Mouse (Mus musculus) MEL (cell line): Measurements from ENCODE around the gene Stil. TPM values are rescaled to one million over a fixed set of nuclear protein-coding genes. Genes with fewer than 3 reads are reported as not detected.
A peak's percentile ranks its signal among the peaks of the same experiment; 100 is the strongest.

Experiments used
- DNase-seq: peaks from one replicate; pipeline ENCODE4 v3.0.0; 2011; ENCODE audit warnings: low read depth, low spot score
- H3K27ac ChIP-seq: 2 replicates; pipeline ENCODE4 v1.5.1; 2012; ENCODE audit warnings: low read depth, mild to moderate bottlenecking, control low read depth, low read length, moderate library complexity; ENCODE audit not compliant: control insufficient read depth
- H3K27me3 ChIP-seq, 2 experiments: fragments of 150-350 bp in 1 of 2; sonication (generic) in 1 of 2; 2 replicates each; pipeline ENCODE4 v1.6.1; 2012; ENCODE audit warnings: low read length in 2 of 2, mild to moderate bottlenecking in 2 of 2, improper control_type of control experiment in 1 of 2, moderate library complexity in 1 of 2; ENCODE audit not compliant: insufficient read depth in 2 of 2, control insufficient read depth in 1 of 2
- H3K36me3 ChIP-seq, 2 experiments: 2 replicates each; pipeline ENCODE4 v1.6.1; 2012 to 2014; ENCODE audit warnings: low read length in 2 of 2, improper control_type of control experiment in 1 of 2, inconsistent platforms in 1 of 2, mild to moderate bottlenecking in 1 of 2; ENCODE audit not compliant: insufficient read depth in 2 of 2, control insufficient read depth in 1 of 2
- H3K4me1 ChIP-seq, 2 experiments: fragments of 150-350 bp in 1 of 2; sonication (generic) in 1 of 2; 2 replicates each; pipeline ENCODE4 v1.6.1; 2012; ENCODE audit warnings: low read length in 2 of 2, improper control_type of control experiment in 1 of 2, mild to moderate bottlenecking in 1 of 2; ENCODE audit not compliant: insufficient read depth in 2 of 2, control insufficient read depth in 1 of 2
- H3K4me3 ChIP-seq, 2 experiments: fragments of 150-350 bp in 1 of 2; sonication (generic) in 1 of 2; 2 replicates each; pipeline ENCODE4 v1.5.1; 2012; ENCODE audit warnings: low read depth in 2 of 2, low read length in 2 of 2, mild to moderate bottlenecking in 2 of 2, moderate library complexity in 2 of 2, control low read depth in 1 of 2, improper control_type of control experiment in 1 of 2; ENCODE audit not compliant: control insufficient read depth in 1 of 2, insufficient read depth in 1 of 2
- H3K79me2 ChIP-seq: 2 replicates; pipeline ENCODE4 v1.6.1; 2012; ENCODE audit warnings: mild to moderate bottlenecking, low read length, moderate library complexity; ENCODE audit not compliant: control insufficient read depth, poor library complexity, insufficient read depth
- H3K9ac ChIP-seq: 2 replicates; pipeline ENCODE4 v1.6.1; 2012; ENCODE audit warnings: low read depth, mild to moderate bottlenecking, control low read depth, low read length, moderate library complexity; ENCODE audit not compliant: control insufficient read depth, poor library complexity, severe bottlenecking
- H3K9me3 ChIP-seq: fragments of 150-350 bp; sonication (generic); replicated peaks from 2 replicates; pipeline ENCODE4 v1.6.1; 2012; ENCODE audit warnings: mild to moderate bottlenecking, low read length, improper control_type of control experiment, moderate library complexity; ENCODE audit not compliant: insufficient read depth
- BHLHE40 ChIP-seq: IDR thresholded peaks from 2 replicates; pipeline ENCODE4 v1.6.1; 2012; ENCODE audit warnings: low read depth, mild to moderate bottlenecking, inconsistent platforms, low read length, improper control_type of control experiment, borderline replicate concordance
- CHD1 ChIP-seq: IDR thresholded peaks from 2 replicates; pipeline ENCODE4 v1.6.1; 2012; ENCODE audit warnings: low read depth, mild to moderate bottlenecking, inconsistent platforms, low read length, improper control_type of control experiment
- E2F4 ChIP-seq: IDR thresholded peaks from 2 replicates; pipeline ENCODE4 v1.6.1; 2011; ENCODE audit warnings: low read depth, low read length, improper control_type of control experiment, borderline replicate concordance
- ELF1 ChIP-seq: IDR thresholded peaks from 2 replicates; pipeline ENCODE4 v1.6.1; 2014; ENCODE audit warnings: low read depth, mild to moderate bottlenecking, inconsistent platforms, low read length, improper control_type of control experiment, moderate library complexity
- EP300 ChIP-seq, 2 experiments: IDR thresholded peaks; 2 replicates each; pipeline ENCODE4 v1.6.1; 2011; ENCODE audit warnings: improper control_type of control experiment in 2 of 2, low read length in 2 of 2, low read depth in 1 of 2, mild to moderate bottlenecking in 1 of 2
- ETS1 ChIP-seq: IDR thresholded peaks from 2 replicates; pipeline ENCODE4 v1.6.1; 2012; ENCODE audit warnings: low read depth, mild to moderate bottlenecking, inconsistent platforms, low read length, improper control_type of control experiment, moderate library complexity
- GABPA ChIP-seq: IDR thresholded peaks from 2 replicates; pipeline ENCODE4 v1.6.1; 2012; ENCODE audit warnings: low read depth, mild to moderate bottlenecking, inconsistent platforms, low read length, improper control_type of control experiment, moderate library complexity
- GATA1 ChIP-seq: IDR thresholded peaks from 2 replicates; pipeline ENCODE4 v1.6.1; 2011; ENCODE audit warnings: low read depth, low read length, improper control_type of control experiment
- HCFC1 ChIP-seq: IDR thresholded peaks from 2 replicates; pipeline ENCODE4 v1.6.1; 2012; ENCODE audit warnings: low read depth, mild to moderate bottlenecking, inconsistent platforms, low read length, improper control_type of control experiment, moderate library complexity
- KAT2A ChIP-seq: conservative IDR thresholded peaks from 2 replicates; pipeline ENCODE4 v1.6.1; 2012; ENCODE audit warnings: low read depth, low read length, improper control_type of control experiment, inconsistent platforms
- MAX ChIP-seq: IDR thresholded peaks from 2 replicates; pipeline ENCODE4 v1.6.1; 2011; ENCODE audit warnings: low read length, improper control_type of control experiment
- MAZ ChIP-seq: IDR thresholded peaks from 2 replicates; pipeline ENCODE4 v1.6.1; 2012; ENCODE audit warnings: low read depth, mild to moderate bottlenecking, inconsistent platforms, low read length, improper control_type of control experiment
- MXI1 ChIP-seq: IDR thresholded peaks from 2 replicates; pipeline ENCODE4 v1.6.1; 2011; ENCODE audit warnings: mild to moderate bottlenecking, low read depth, low read length, improper control_type of control experiment
- MYB ChIP-seq: IDR thresholded peaks from 2 replicates; pipeline ENCODE4 v1.6.1; 2011; ENCODE audit warnings: mild to moderate bottlenecking, low read depth, low read length, improper control_type of control experiment
- MYC ChIP-seq: IDR thresholded peaks from 2 replicates; pipeline ENCODE4 v1.6.1; 2011; ENCODE audit warnings: low read depth, mild to moderate bottlenecking, low read length, improper control_type of control experiment, moderate library complexity
- NELFE ChIP-seq: IDR thresholded peaks from 2 replicates; pipeline ENCODE4 v1.6.1; 2011; ENCODE audit warnings: low read depth, low read length, improper control_type of control experiment
- NRF1 ChIP-seq: IDR thresholded peaks from 2 replicates; pipeline ENCODE4 v1.6.1; 2014; ENCODE audit warnings: low read depth, mild to moderate bottlenecking, inconsistent platforms, low read length, improper control_type of control experiment, moderate library complexity; ENCODE audit not compliant: poor library complexity, insufficient read depth, severe bottlenecking
- POLR2AphosphoS2 ChIP-seq: IDR thresholded peaks from 2 replicates; pipeline ENCODE4 v1.6.1; 2011; ENCODE audit warnings: low read length, improper control_type of control experiment
- POLR2AphosphoS5 ChIP-seq: IDR thresholded peaks from 2 replicates; pipeline ENCODE4 v1.6.1; 2012; ENCODE audit warnings: low read depth, borderline replicate concordance, mild to moderate bottlenecking, inconsistent platforms, low read length, moderate library complexity, mixed read lengths
- RAD21 ChIP-seq: IDR thresholded peaks from 2 replicates; pipeline ENCODE4 v1.6.1; 2011; ENCODE audit warnings: mild to moderate bottlenecking, low read depth, low read length, improper control_type of control experiment
- RCOR1 ChIP-seq: IDR thresholded peaks from 2 replicates; pipeline ENCODE4 v1.6.1; 2012; ENCODE audit warnings: low read depth, mild to moderate bottlenecking, inconsistent platforms, low read length, improper control_type of control experiment
- SIN3A ChIP-seq: IDR thresholded peaks from 2 replicates; pipeline ENCODE4 v1.6.1; 2012; ENCODE audit warnings: low read length, improper control_type of control experiment, inconsistent platforms
- TBP ChIP-seq: IDR thresholded peaks from 2 replicates; pipeline ENCODE4 v1.8.0; 2011; ENCODE audit warnings: low read depth, low read length, improper control_type of control experiment
- USF1 ChIP-seq: IDR thresholded peaks from 2 replicates; pipeline ENCODE4 v1.6.1; 2014; ENCODE audit warnings: low read depth, mild to moderate bottlenecking, inconsistent platforms, low read length, improper control_type of control experiment, moderate library complexity
- USF2 ChIP-seq, 2 experiments: IDR thresholded peaks; 2 replicates each; pipeline ENCODE4 v1.6.1; 2011 to 2012; ENCODE audit warnings: improper control_type of control experiment in 2 of 2, low read length in 2 of 2, borderline replicate concordance in 1 of 2, inconsistent platforms in 1 of 2, low read depth in 1 of 2, mild to moderate bottlenecking in 1 of 2; ENCODE audit not compliant: insufficient read depth in 1 of 2
- ZC3H11A ChIP-seq: IDR thresholded peaks from 2 replicates; pipeline ENCODE4 v1.6.1; 2012; ENCODE audit warnings: low read depth, mild to moderate bottlenecking, inconsistent platforms, low read length, improper control_type of control experiment
- ZKSCAN1 ChIP-seq: IDR thresholded peaks from 2 replicates; pipeline ENCODE4 v1.6.1; 2012; ENCODE audit warnings: low read depth, mild to moderate bottlenecking, inconsistent platforms, low read length, improper control_type of control experiment, moderate library complexity
- ZNF384 ChIP-seq: IDR thresholded peaks from 2 replicates; pipeline ENCODE4 v1.6.1; 2012; ENCODE audit warnings: low read depth, mild to moderate bottlenecking, inconsistent platforms, low read length, improper control_type of control experiment
- polyA plus RNA-seq, 2 experiments: library from polyadenylated mRNA; stranded (reverse) in 1 of 2; unstranded in 1 of 2; fragments of >175 nt in 1 of 2; fragments of >200 nt in 1 of 2; gene quantifications; 2 replicates each; pipeline versions ENCODE4 v1.2.1 to v1.2.4; 2012; ENCODE audit warnings: low replicate concordance in 2 of 2, low read depth in 1 of 2; ENCODE audit not compliant: insufficient read length in 2 of 2, insufficient read depth in 1 of 2, missing spikeins in 1 of 2
- total RNA-seq: library from RNA; depleted of rRNA; stranded (reverse); fragments of 300-350 nt; gene quantifications from 2 replicates; pipeline ENCODE4 v1.2.3, GENCODE M21; 2012

Stil gene
- total and polyA plus RNA-seq, 3 experiments, result 5.0 to 9.1 TPM; not detected in 1

DNA sequence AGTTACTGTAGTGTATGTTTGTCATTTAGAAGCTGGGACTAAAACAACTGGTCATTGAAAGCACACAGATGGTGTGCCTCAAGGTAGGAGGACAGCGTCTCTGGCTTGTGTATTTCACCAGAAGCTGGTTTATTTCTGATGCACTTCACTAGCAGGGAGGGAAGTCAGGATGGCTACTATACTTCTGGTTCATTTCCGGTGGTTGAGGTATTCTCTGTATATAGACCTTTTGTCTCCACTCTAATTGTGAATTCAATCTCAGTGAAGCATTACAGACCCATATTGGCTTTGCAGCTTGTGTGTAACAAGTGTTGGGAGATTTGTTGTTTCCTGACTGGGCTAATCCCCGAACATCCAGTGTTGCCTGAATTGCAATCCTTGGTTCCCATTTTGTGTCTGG lies 60.8 kb downstream of the Stil start:
- Histone ChIP-seq H3K4me3 (peak overlapping the region; percentile 73 to 97), H3K27ac (no peak overlapping the region; the same call in 1 of the 2 replicates), H3K9ac (peak overlapping the region; percentile 77), H3K9me3 (no peaks in the 10 kb centered on the region)
- TF ChIP-seq EP300 (IDR thresholded peaks at IDR 0.05; ENCODE audit: low read depth in 1 of 2, low read length in 2 of 2), result no peak
- TF ChIP-seq POLR2AphosphoS5, result no peak
- no peak for TF ChIP-seq E2F4
- no peak for TF ChIP-seq ZKSCAN1
- no peak for TF ChIP-seq ETS1
- no peak for TF ChIP-seq GATA1
- TF ChIP-seq MAZ, result no peak
- TF ChIP-seq SIN3A, result no peak
- TF ChIP-seq KAT2A, result no peak
- TF ChIP-seq HCFC1, result no peak
- no peak for TF ChIP-seq CHD1
- TF ChIP-seq ZC3H11A, result no peak
- no peak for TF ChIP-seq ZNF384
- no peak for TF ChIP-seq MXI1
- TF ChIP-seq USF2 (IDR thresholded peaks at IDR 0.05; ENCODE audit: borderline replicate concordance in 1 of 2, insufficient read depth in 1 of 2, low read depth in 1 of 2, low read length in 2 of 2), result no peak
- no peak for TF ChIP-seq ELF1
- TF ChIP-seq, all 39 proteins: peak for 0
- H3K36me3 ChIP-seq, result peaks cover 5 to 19% of the 10 kb centered on the region in 2 experiments; a peak in 3 of 4 replicates
- H3K27me3 ChIP-seq, result no peaks in the 10 kb centered on the region
- no peak for DNase-seq
- peaks cover 4 to 20% of the 10 kb centered on the region in 2 experiments for H3K4me1 ChIP-seq
- H3K79me2 ChIP-seq, result peaks cover 75% of the 10 kb centered on the region

DNA sequence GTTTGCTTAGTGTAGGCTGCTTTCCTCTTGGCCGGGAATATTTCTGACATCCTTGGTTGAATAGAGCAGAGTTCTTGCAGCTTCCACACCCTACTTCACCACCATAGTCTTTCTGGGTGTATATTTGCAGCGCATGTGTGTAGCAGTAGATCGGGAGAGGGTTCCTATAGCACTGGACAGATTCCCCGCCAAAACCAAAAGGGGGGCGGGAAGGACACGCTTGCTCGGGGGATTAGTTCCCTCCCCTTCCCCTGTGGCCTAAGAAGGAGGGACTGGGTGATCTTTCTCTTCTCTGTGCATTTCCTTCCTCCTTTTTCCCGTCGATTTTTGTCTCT lies 62.5 kb downstream of the Stil start:
- H3K9ac ChIP-seq, result peak overlapping the region; percentile 84
- H3K36me3 ChIP-seq, result peaks cover 14 to 15% of the 10 kb centered on the region in 2 experiments
- H3K4me3 ChIP-seq, result peak overlapping the region; percentile 59 to 60
- H3K27me3 ChIP-seq, result no peaks in the 10 kb centered on the region
- TF ChIP-seq RAD21 (no peak), NELFE (peak; percentile 38; the same call in 1 of the 2 replicates), BHLHE40 (no peak), ETS1 (0 out of 2 replicates have a peak, but pooled peaks have one; percentile 16), RCOR1 (no peak), GABPA (no peak), USF1 (no peak), E2F4 (peak; percentile 92), ZKSCAN1 (no peak), NRF1 (peak; percentile 38; the same call in 1 of the 2 replicates), MYC (no peak; the same call in 1 of the 2 replicates), MYB (0 out of 2 replicates have a peak, but pooled peaks have one; percentile 26), TBP (0 out of 2 replicates have a peak, but pooled peaks have one; percentile 59), MAX (no peak; the same call in none of the 2 replicates), POLR2AphosphoS2 (peak; percentile 81; the same call in 1 of the 2 replicates), MAZ (peak; percentile 64; the same call in 1 of the 2 replicates), KAT2A (no peak)
- H3K9me3 ChIP-seq, result no peaks in the 10 kb centered on the region
- peak; percentile 79 for DNase-seq
- H3K27ac ChIP-seq, result peak overlapping the region; percentile 67
- H3K4me1 ChIP-seq, result peaks cover 0 to 15% of the 10 kb centered on the region in 2 experiments; a peak in 3 of 4 replicates
- peaks cover 66% of the 10 kb centered on the region for H3K79me2 ChIP-seq
